Mouse (Mus musculus) ES-Bruce4 (cell line): ENCODE data around the gene Rnf167.

Experiments used
- CTCF ChIP-seq: IDR thresholded peaks from one replicate; pipeline ENCODE4 v1.8.1; 2011; ENCODE audit warnings: low read depth, low read length
- EP300 ChIP-seq: IDR thresholded peaks from 2 replicates; pipeline ENCODE4 v1.6.1; 2011; ENCODE audit warnings: low read depth, low read length; ENCODE audit not compliant: insufficient read depth
- POLR2A ChIP-seq: IDR thresholded peaks from one replicate; pipeline ENCODE4 v1.8.1; 2011; ENCODE audit warnings: low read length; ENCODE audit not compliant: insufficient read depth

DNA sequence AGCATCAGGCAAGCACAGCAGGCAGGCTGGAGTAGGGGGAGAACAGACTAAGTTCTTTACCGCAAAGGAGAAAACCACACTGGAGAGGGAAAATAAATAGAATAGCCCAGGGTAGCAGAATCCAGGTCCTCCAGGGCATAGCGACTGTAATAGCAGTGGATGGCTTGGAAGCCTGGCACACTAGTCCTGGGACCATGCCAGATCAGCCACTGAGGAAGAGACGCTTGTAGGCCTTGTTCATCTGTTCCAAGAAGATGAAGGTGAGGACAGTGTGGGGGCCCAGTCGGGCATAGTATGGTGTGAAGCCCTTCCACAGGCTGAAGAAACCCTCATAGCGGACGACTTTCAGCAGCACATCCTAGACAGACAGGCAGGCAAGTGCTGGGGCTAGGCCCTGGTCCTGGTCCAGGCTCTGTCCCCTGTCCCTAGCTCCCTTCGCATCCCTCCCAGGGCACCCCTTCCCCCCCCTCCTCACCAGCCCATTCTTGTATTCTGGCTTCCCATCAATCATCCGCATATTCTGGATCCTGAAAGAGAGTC, 2.4 kb upstream of the Rnf167 start:
- TF ChIP-seq POLR2A = no peak
- no peak for TF ChIP-seq CTCF
- no peak for TF ChIP-seq EP300
